In genomic region chr10:56398310-56398709, GRCm38 (mm10) we compare ENCODE assay signal across 35 mouse cellular contexts.
"Had no signal": no experiment of that assay in that cellular context is flagged by ENCODE, and none has a peak within 500 bp of the region (broad histone marks: within the 10 kb centered on the region; RNA-seq: fewer than 3 reads in every experiment).

No protein-coding gene starts in this region.

- H3K36me3 ChIP-seq: heart, embryonic 10.5 days; heart, embryonic 12.5 days; heart, embryonic 13.5 days; heart, embryonic 15.5 days; hindbrain, embryonic 10.5 days; hindbrain, embryonic 12.5 days; hindbrain, embryonic 13.5 days; hindbrain, embryonic 15.5 days; intestine, embryonic 15.5 days; kidney, embryonic 15.5 days had no signal

- H3K27me3 ChIP-seq: heart, embryonic 12.5 days; heart, embryonic 13.5 days; heart, embryonic 15.5 days; hindbrain, embryonic 12.5 days; hindbrain, embryonic 13.5 days; hindbrain, embryonic 15.5 days; intestine, embryonic 15.5 days; kidney, embryonic 15.5 days had no signal

- H3K4me2 ChIP-seq: heart, embryonic 11.5 days; heart, embryonic 12.5 days; heart, embryonic 13.5 days; heart, embryonic 15.5 days; hindbrain, embryonic 12.5 days; hindbrain, embryonic 13.5 days; hindbrain, embryonic 14.5 days; hindbrain, embryonic 15.5 days; intestine, embryonic 15.5 days; kidney, embryonic 15.5 days had no signal

- H3K4me1 ChIP-seq: heart, embryonic 10.5 days; heart, embryonic 12.5 days; heart, embryonic 13.5 days; heart, embryonic 15.5 days; hindbrain, embryonic 10.5 days; hindbrain, embryonic 12.5 days; hindbrain, embryonic 13.5 days; hindbrain, embryonic 15.5 days; intestine, embryonic 15.5 days; kidney, embryonic 15.5 days had no signal

- ATAC-seq: hindbrain, embryonic 16.5 days; hindbrain, postnatal 0 days; inflammation-experienced regulatory T-cells, adult 6 months; intestine, embryonic 15.5 days; intestine, embryonic 16.5 days; intestine, postnatal 0 days had no signal

- H3K9me3 ChIP-seq: heart, embryonic 10.5 days; heart, embryonic 12.5 days; heart, embryonic 13.5 days; heart, embryonic 15.5 days; hindbrain, embryonic 10.5 days; hindbrain, embryonic 12.5 days; hindbrain, embryonic 13.5 days; hindbrain, embryonic 15.5 days; intestine, embryonic 15.5 days; kidney, embryonic 15.5 days had no signal

- DNase-seq: heart, postnatal 10 days; heart, postnatal 14 days; heart, postnatal 36 days; heart, postnatal 4 days; kidney, adult 11 months; kidney, adult 18-20 months; kidney, adult 2 months; kidney, adult 8-10 months; kidney, adult 9 months; kidney, postnatal 10 days; kidney, postnatal 14 days; kidney, postnatal 25 days; kidney, postnatal 36 days; kidney, postnatal 4 days; layer of hippocampus, adult 9-11 months; layer of hippocampus, postnatal 36 days had no signal

- H3K4me3 ChIP-seq: heart, embryonic 10.5 days; heart, embryonic 12.5 days; heart, embryonic 13.5 days; heart, embryonic 15.5 days; hindbrain, embryonic 10.5 days; hindbrain, embryonic 12.5 days; hindbrain, embryonic 13.5 days; hindbrain, embryonic 15.5 days; intestine, embryonic 15.5 days; kidney, embryonic 15.5 days; layer of hippocampus, adult 2 months had no signal

- H3K9ac ChIP-seq: heart, embryonic 12.5 days; heart, embryonic 13.5 days; heart, embryonic 15.5 days; hindbrain, embryonic 12.5 days; hindbrain, embryonic 13.5 days; hindbrain, embryonic 14.5 days; hindbrain, embryonic 15.5 days; intestine, embryonic 15.5 days; kidney, embryonic 15.5 days had no signal

- H3K27ac ChIP-seq: heart, embryonic 10.5 days; heart, embryonic 13.5 days; heart, embryonic 15.5 days; hindbrain, embryonic 10.5 days; hindbrain, embryonic 12.5 days; hindbrain, embryonic 13.5 days; hindbrain, embryonic 14.5 days; hindbrain, embryonic 15.5 days; hindbrain, postnatal 0 days; intestine, embryonic 15.5 days; kidney, embryonic 15.5 days; kidney, postnatal 0 days; layer of hippocampus, adult 2 months had no signal
